Mouse (Mus musculus) heart, embryonic 11.5 days (tissue): Measurements from ENCODE around the gene Atp6v0b. TPM values are rescaled to one million over a fixed set of nuclear protein-coding genes. Genes with fewer than 3 reads are reported as not detected.
A peak's percentile ranks its signal among the peaks of the same experiment; 100 is the strongest.

Source experiments
- ATAC-seq: fragments of 200-750 bp; cut with Nextera tagmentation; replicated peaks from 2 replicates; pipeline ENCODE4 v1.8.0; 2017; ENCODE audit warnings: moderate library complexity; ENCODE audit not compliant: insufficient number of reproducible peaks, low FRiP score, low TSS enrichment
- H3K27ac ChIP-seq: fragments of 300-500 bp; sonication (generic); 2 replicates; pipeline ENCODE4 v1.5.1; 2014; ENCODE audit warnings: mild to moderate bottlenecking, low read depth, low read length
- H3K27me3 ChIP-seq: fragments of 300-500 bp; sonication (generic); 2 replicates; pipeline ENCODE4 v1.6.1; 2014; ENCODE audit warnings: mild to moderate bottlenecking, low read length, mixed read lengths; ENCODE audit not compliant: control insufficient read depth, insufficient read depth
- H3K36me3 ChIP-seq: fragments of 300-500 bp; sonication (generic); 2 replicates; pipeline ENCODE4 v1.6.1; 2014; ENCODE audit warnings: mild to moderate bottlenecking, low read length, moderate library complexity, mixed read lengths; ENCODE audit not compliant: control insufficient read depth, insufficient read depth
- H3K4me1 ChIP-seq: fragments of 300-500 bp; sonication (generic); 2 replicates; pipeline ENCODE4 v1.6.1; 2014; ENCODE audit warnings: low read length; ENCODE audit not compliant: control insufficient read depth, insufficient read depth
- H3K4me2 ChIP-seq: fragments of 300-500 bp; sonication (generic); 2 replicates; pipeline ENCODE4 v1.6.1; 2014; ENCODE audit warnings: mild to moderate bottlenecking, moderate library complexity
- H3K4me3 ChIP-seq: fragments of 300-500 bp; sonication (generic); 2 replicates; pipeline ENCODE4 v1.5.1; 2014; ENCODE audit warnings: low read depth, low read length
- H3K9ac ChIP-seq: fragments of 300-500 bp; sonication (generic); 2 replicates; pipeline ENCODE4 v1.6.1; 2014; ENCODE audit warnings: mild to moderate bottlenecking, low read depth, low read length, moderate library complexity
- H3K9me3 ChIP-seq: fragments of 300-500 bp; sonication (generic); replicated peaks from 2 replicates; pipeline ENCODE4 v1.6.1; 2016; ENCODE audit warnings: low read length; ENCODE audit not compliant: control insufficient read depth
- WGBS: fragments of 180-500 bp; shearing (Covaris S2); extraction: QIAGEN DNeasy Blood & Tissue Kit; methylation state at CpG from one replicate; pipeline ENCODE4 v1.1.7; 2014; ENCODE audit not compliant: insufficient replicate concordance; 5-methylcytosine and 5-hydroxymethylcytosine counted together
- polyA plus RNA-seq: library from polyadenylated mRNA; unstranded; fragments of >200 nt; fragmentation: Nextera tagmentation; extraction: Ambion mirVana; gene quantifications from 2 replicates; pipeline ENCODE4 v1.2.1, GENCODE M21; 2014

Gene Atp6v0b
- polyA plus RNA-seq, 1 experiment from 2014 or later = 194 TPM

DNA sequence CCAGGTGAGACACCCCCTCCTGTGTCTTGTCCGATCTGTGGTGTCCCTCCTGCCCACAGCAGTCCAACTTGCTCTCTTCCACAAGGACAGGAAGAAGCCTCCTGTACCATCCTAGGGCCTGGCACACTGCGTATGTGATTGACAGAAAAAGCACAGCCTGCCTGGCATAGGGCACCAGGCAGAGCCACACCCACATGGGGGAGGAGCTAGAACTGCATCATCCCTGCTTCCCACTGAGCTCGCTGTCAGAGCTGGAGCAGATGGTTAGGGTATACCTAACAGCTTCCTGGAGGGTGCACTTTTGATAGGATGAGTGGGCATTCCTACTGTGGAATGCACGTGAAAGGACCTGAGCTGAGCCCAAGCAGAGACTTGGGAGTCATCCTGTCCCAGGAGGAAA, 24.3 kb downstream of the Atp6v0b start:
- Histone ChIP-seq H3K9me3 (no peaks in the 10 kb centered on the region), H3K36me3 (no peaks in the 10 kb centered on the region), H3K4me1 (peaks cover 3% of the 10 kb centered on the region; the same call in 1 of the 2 replicates), H3K9ac (no peak overlapping the region), H3K27me3 (peaks cover 2% of the 10 kb centered on the region; the same call in 1 of the 2 replicates), H3K27ac (no peak overlapping the region), H3K4me2 (no peak overlapping the region), H3K4me3 (no peak overlapping the region)
- 39% methylated on average over 4 of the region's 4 CpGs for WGBS
- ATAC-seq = 0 out of 2 replicates have a peak, but pooled peaks have one; percentile 40

DNA sequence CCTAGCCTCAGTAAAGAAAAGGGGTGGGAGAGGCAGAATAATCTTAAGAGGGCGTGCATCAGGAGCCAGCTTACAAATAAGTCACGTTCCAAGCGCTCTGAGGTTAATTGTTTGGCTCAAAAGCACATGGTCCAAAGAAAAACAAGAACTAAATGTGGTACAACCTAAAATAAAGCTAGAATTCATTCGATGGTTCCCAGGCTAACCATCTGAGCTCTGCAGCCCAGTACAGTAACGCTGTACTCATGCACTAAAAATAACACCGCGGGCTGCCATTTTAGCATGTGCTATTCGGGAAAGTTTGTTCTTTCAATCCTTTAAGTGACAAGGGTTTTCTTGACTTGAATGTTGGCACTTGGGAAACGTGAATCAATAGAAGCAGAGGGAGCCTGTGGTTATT, 26.6 kb downstream of the Atp6v0b start:
- no peaks in the 10 kb centered on the region for H3K36me3 ChIP-seq
- no peak for ATAC-seq
- no peaks in the 10 kb centered on the region; the same call in 1 of the 2 replicates for H3K27me3 ChIP-seq
- no peak overlapping the region for H3K27ac ChIP-seq
- no peaks in the 10 kb centered on the region for H3K9me3 ChIP-seq
- H3K4me1 ChIP-seq = 0 out of 2 replicates have a peak, but pooled peaks cover 3% of the 10 kb centered on the region
- 83% methylated on average over 9 of the region's 9 CpGs for WGBS
- H3K9ac ChIP-seq = no peak overlapping the region
- no peak overlapping the region for H3K4me2 ChIP-seq
- no peak overlapping the region for H3K4me3 ChIP-seq

DNA sequence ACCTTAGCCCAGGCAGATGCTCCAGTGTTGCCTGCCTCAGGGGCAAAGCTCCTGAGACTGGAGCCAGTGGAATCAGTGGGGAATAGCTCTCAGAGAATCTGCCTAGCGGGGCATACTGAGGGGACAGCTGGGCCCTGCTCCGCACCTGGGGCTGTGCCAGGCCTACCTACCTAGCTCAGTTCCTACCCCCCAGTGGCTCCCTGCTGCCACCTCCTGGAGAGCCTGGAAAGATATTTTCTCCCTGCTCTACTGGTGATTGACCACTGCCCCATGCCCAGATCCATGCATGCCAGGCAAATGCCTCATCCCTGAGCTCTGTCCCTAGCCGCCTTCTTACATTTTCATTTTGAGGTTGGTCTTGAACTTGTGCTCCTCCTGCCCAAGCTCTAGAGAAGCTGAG, 28.3 kb downstream of the Atp6v0b start:
- no peak overlapping the region for H3K4me2 ChIP-seq
- no peak overlapping the region for H3K4me3 ChIP-seq
- no peak overlapping the region for H3K27ac ChIP-seq
- no peaks in the 10 kb centered on the region for H3K9me3 ChIP-seq
- H3K4me1 ChIP-seq = 0 out of 2 replicates have a peak, but pooled peaks cover 7% of the 10 kb centered on the region
- WGBS = 66% methylated on average over 3 of the region's 3 CpGs
- H3K9ac ChIP-seq = no peak overlapping the region
- H3K36me3 ChIP-seq = no peaks in the 10 kb centered on the region
- ATAC-seq = no peak
- no peaks in the 10 kb centered on the region; the same call in 1 of the 2 replicates for H3K27me3 ChIP-seq

DNA sequence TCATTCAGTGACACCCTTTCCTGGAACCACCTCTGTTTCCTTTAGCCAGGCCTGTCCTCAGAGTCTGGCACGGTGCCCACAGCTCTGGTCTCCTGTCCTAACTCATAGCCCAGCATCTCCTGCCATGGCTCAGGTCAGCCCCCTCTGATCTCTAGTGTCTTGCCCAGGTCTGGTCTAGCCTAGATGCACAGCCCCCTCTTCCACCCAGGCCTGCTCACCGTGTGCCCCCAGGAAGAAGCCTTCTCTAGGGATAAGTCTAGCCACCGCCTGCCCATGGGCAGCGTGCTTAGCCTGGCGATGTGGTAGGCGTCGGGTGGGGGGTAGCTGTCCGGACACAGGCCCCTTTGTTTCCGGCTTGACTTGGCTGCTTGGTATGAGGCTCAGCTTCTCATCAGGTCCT, 32.0 kb downstream of the Atp6v0b start:
- no peaks in the 10 kb centered on the region for H3K36me3 ChIP-seq
- no peaks in the 10 kb centered on the region for H3K9me3 ChIP-seq
- H3K4me3 ChIP-seq = no peak overlapping the region
- H3K27me3 ChIP-seq = no peaks in the 10 kb centered on the region; the same call in 1 of the 2 replicates
- H3K4me2 ChIP-seq = no peak overlapping the region
- no peak for ATAC-seq
- no peak overlapping the region for H3K27ac ChIP-seq
- 77% methylated on average over 9 of the region's 9 CpGs for WGBS
- no peak overlapping the region for H3K9ac ChIP-seq
- H3K4me1 ChIP-seq = 0 out of 2 replicates have a peak, but pooled peaks cover 4% of the 10 kb centered on the region

DNA sequence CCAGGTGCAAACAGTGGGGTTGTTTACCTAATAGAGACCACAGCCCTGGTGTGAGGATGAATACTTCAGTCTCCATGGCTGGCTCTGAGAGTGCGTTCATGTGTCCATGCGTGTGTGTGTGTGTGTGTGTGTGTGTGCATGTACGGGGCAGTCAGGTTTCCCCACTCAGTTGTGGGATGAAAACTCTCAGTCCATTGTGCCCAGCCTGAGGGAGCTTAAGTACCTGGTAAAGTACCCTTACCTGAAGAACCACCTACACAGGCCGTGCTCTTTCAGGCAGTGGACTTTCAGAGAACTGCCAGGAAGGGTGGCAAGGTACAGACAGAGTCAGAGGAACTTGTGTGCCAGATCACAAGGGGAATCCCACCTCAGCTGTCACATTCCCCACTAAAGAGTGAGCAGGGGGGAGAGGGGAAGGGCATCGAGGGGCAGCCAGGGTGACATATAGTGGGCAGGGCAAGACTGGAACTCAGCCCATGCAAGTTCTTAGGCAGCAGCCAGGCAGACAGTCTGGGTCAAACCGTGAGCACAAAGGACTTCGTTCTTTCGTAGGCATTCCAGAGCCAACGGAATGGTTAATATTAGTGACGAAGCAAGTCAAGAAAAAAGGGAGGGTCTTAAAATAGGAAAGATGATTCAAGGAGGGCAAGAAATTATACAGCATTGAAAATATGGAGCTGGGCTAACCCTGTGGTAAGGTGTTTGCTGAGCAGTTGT, 34.8 kb downstream of the Atp6v0b start:
- no peaks in the 10 kb centered on the region for H3K9me3 ChIP-seq
- no peaks in the 10 kb centered on the region for H3K36me3 ChIP-seq
- no peak overlapping the region for H3K4me2 ChIP-seq
- 86% methylated on average over 10 of the region's 10 CpGs for WGBS
- H3K27ac ChIP-seq = no peak overlapping the region
- H3K4me1 ChIP-seq = 0 out of 2 replicates have a peak, but pooled peaks cover 4% of the 10 kb centered on the region
- no peak for ATAC-seq
- H3K27me3 ChIP-seq = no peaks in the 10 kb centered on the region; the same call in 1 of the 2 replicates
- H3K9ac ChIP-seq = no peak overlapping the region
- no peak overlapping the region for H3K4me3 ChIP-seq

DNA sequence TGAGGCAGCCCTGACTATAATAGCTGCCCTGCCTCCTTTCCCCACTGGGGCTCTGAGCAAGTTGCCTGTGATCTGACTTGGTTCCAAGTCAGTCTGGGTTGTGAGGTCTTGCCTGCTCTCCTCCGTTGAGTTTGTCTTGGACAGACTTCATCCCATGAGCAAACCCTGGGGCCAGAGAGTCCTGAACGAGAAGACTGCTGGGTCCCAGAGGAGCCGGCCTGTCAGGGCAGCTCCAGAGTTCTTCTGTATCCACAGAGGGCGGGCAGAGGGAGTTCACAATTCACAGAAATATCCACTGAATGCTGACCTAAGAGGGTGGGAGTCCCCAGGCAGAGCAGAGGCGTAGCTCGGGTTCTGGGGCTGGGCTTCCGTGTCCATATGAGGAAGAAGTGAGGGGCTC, 36.3 kb downstream of the Atp6v0b start:
- ATAC-seq = no peak
- WGBS = 76% methylated on average over 7 of the region's 7 CpGs
- H3K27me3 ChIP-seq = no peaks in the 10 kb centered on the region
- no peak overlapping the region for H3K9ac ChIP-seq
- no peaks in the 10 kb centered on the region for H3K36me3 ChIP-seq
- no peak overlapping the region for H3K4me3 ChIP-seq
- 0 out of 2 replicates have a peak, but pooled peaks cover 4% of the 10 kb centered on the region for H3K4me1 ChIP-seq
- H3K27ac ChIP-seq = no peak overlapping the region
- no peak overlapping the region for H3K4me2 ChIP-seq
- H3K9me3 ChIP-seq = no peaks in the 10 kb centered on the region

DNA sequence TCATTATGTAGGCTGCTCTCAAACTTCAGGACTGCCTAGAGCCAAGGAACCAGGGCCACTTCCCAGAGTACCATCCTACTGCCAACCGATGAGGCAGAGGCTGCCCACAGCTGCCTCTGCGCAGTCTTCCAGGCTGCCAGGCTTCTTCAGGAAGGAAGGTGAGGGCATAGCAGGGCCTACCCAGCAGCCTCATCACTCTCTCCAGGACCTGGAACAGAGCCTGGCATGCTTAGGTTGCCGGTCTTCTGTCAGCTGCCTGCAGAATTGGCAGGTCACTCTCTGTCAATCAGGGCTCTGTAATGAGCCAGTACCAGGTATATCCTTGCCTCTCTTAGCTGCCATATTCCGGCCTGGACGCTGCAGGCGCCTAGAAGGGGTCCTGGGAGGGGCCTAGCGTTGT, 37.0 kb downstream of the Atp6v0b start:
- Histone ChIP-seq H3K27ac (no peak overlapping the region), H3K36me3 (no peaks in the 10 kb centered on the region), H3K4me1 (0 out of 2 replicates have a peak, but pooled peaks cover 2% of the 10 kb centered on the region), H3K9me3 (no peaks in the 10 kb centered on the region), H3K4me3 (no peak overlapping the region), H3K9ac (no peak overlapping the region), H3K4me2 (no peak overlapping the region), H3K27me3 (no peaks in the 10 kb centered on the region)
- 86% methylated on average over 7 of the region's 7 CpGs for WGBS
- no peak for ATAC-seq

DNA sequence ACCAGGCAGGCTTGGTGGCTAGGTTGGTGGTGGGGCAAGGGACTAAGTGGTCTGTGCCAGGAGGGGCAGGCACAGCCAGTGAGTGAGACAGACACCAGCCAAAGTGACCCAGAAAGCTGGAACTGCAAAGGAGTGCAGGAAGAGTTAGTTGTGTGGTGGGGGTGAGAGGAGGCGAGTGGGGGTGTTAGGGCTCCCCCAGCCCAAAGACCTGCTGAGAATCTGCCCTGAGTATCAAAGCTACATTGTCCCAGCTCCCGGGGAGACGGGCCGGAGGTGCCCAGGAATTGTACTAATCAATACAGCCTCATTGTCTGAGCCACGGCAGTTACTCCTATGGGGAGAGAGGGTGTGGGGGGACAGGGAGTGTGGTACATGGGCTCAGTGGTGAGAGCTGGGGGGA, 37.6 kb downstream of the Atp6v0b start:
- Histone ChIP-seq H3K9me3 (no peaks in the 10 kb centered on the region), H3K4me2 (no peak overlapping the region), H3K4me3 (no peak overlapping the region), H3K9ac (no peak overlapping the region), H3K27me3 (no peaks in the 10 kb centered on the region), H3K36me3 (no peaks in the 10 kb centered on the region), H3K27ac (no peak overlapping the region), H3K4me1 (no peaks in the 10 kb centered on the region)
- 77% methylated on average over 5 of the region's 5 CpGs for WGBS
- ATAC-seq = no peak

DNA sequence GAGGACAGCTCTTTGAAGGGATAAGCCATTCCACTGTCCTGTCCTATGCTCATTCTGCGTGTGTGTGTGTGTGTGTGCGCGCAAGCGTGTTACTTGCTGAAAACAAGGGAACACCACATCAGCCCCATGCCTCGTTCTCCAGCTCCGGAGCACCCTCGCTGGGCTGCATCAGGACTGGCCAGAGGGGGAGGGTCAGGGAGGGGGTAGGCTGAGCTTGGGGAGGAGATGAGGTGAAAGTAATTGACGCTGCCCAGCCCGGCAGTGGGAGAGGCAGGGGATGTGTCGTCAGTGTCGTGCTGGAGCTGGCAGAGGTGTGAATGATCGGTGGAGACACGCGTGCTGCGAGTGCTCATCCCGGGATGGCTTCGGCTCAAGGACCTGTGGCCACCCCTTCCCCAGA, 38.1 kb downstream of the Atp6v0b start:
- no peak overlapping the region for H3K4me3 ChIP-seq
- no peak overlapping the region for H3K27ac ChIP-seq
- H3K4me1 ChIP-seq = no peaks in the 10 kb centered on the region
- no peaks in the 10 kb centered on the region for H3K36me3 ChIP-seq
- no peak for ATAC-seq
- 51% methylated on average over 17 of the region's 17 CpGs for WGBS
- no peaks in the 10 kb centered on the region; the same call in 1 of the 2 replicates for H3K27me3 ChIP-seq
- H3K9me3 ChIP-seq = no peaks in the 10 kb centered on the region
- H3K4me2 ChIP-seq = no peak overlapping the region; the same call in 1 of the 2 replicates
- no peak overlapping the region for H3K9ac ChIP-seq
